ENCODE assay signal across 11 mouse cellular contexts in genomic region chr3:153823671-153824515, GRCm38 (mm10). TPM values are rescaled to one million over a fixed set of nuclear protein-coding genes. Genes with fewer than 3 reads are reported as not detected.
DNase-seq lines count a peak whose midpoint lies in the region; ATAC-seq lines count a peak whose summit lies in the region.
"Had no signal": no experiment of that assay in that cellular context is flagged by ENCODE, and none has a peak within 500 bp of the region (broad histone marks: within the 10 kb centered on the region; RNA-seq: fewer than 3 reads in every experiment).

No protein-coding gene starts in this region.

- no peaks in the 10 kb centered on the region for H3K27me3 ChIP-seq in embryonic facial prominence, embryonic 13.5 days
- H3K27me3 ChIP-seq in embryonic facial prominence, embryonic 10.5 days (replicated peaks; ENCODE audit: low read depth, poor library complexity, severe bottlenecking), result no peaks in the 10 kb centered on the region
- H3K27me3 ChIP-seq in intestine, embryonic 15.5 days (replicated peaks), result no peaks in the 10 kb centered on the region
- H3K27me3 ChIP-seq: heart, embryonic 12.5 days had no signal

- peaks cover 11% of the 10 kb centered on the region for H3K4me1 ChIP-seq in embryonic facial prominence, embryonic 13.5 days
- H3K4me1 ChIP-seq in embryonic facial prominence, embryonic 10.5 days, result peaks cover 6% of the 10 kb centered on the region
- peaks cover 4% of the 10 kb centered on the region for H3K4me1 ChIP-seq in intestine, embryonic 15.5 days (replicated peaks)
- H3K4me1 ChIP-seq: heart, embryonic 12.5 days had no signal

- H3K27ac ChIP-seq in embryonic facial prominence, embryonic 13.5 days, result 0 out of 2 replicates have a peak overlapping the region, but pooled peaks have one; percentile 12
- no peak overlapping the region for H3K27ac ChIP-seq in embryonic facial prominence, embryonic 10.5 days (replicated peaks)
- H3K27ac ChIP-seq in intestine, embryonic 15.5 days, result no peak overlapping the region

- H3K4me3 ChIP-seq in embryonic facial prominence, embryonic 13.5 days, result no peak overlapping the region
- H3K4me3 ChIP-seq in embryonic facial prominence, embryonic 10.5 days, result no peak overlapping the region
- H3K4me3 ChIP-seq in intestine, embryonic 15.5 days (replicated peaks), result no peak overlapping the region
- H3K4me3 ChIP-seq: heart, embryonic 12.5 days had no signal

- H3K9me3 ChIP-seq in embryonic facial prominence, embryonic 13.5 days, result no peaks in the 10 kb centered on the region
- H3K9me3 ChIP-seq in embryonic facial prominence, embryonic 10.5 days, result no peaks in the 10 kb centered on the region
- no peaks in the 10 kb centered on the region for H3K9me3 ChIP-seq in intestine, embryonic 15.5 days
- H3K9me3 ChIP-seq: heart, embryonic 12.5 days had no signal

- WGBS in embryonic facial prominence, embryonic 13.5 days, result 69% methylated on average over 11 of the region's 11 CpGs
- 77% methylated on average over 11 of the region's 11 CpGs for WGBS in embryonic facial prominence, embryonic 10.5 days
- 54% methylated on average over 11 of the region's 11 CpGs for WGBS in intestine, embryonic 15.5 days

- no peak for DNase-seq in embryonic facial prominence, embryonic 10.5 days (ENCODE audit: low spot score)
- peak; percentile 12 to 42 for DNase-seq in lung, postnatal 4 days
- no peak for DNase-seq in lung, postnatal 36 days
- peak; percentile 28 to 59 for DNase-seq in kidney, postnatal 25 days
- DNase-seq in thymus, postnatal 14 days, result no peak
- DNase-seq in retina, postnatal 1 day, result no peak
- DNase-seq: lung, adult 2 months had no signal

- no peak for ATAC-seq in embryonic facial prominence, embryonic 13.5 days (ENCODE audit: insufficient number of reproducible peaks, insufficient read depth, low FRiP score, low TSS enrichment, low read depth)
- ATAC-seq in intestine, embryonic 15.5 days, result peak; percentile 60; the same call in 1 of the 2 replicates
- ATAC-seq: CD4-positive, CD25-positive, alpha-beta regulatory T cell, adult 4 months had no signal

- H3K36me3 ChIP-seq in embryonic facial prominence, embryonic 13.5 days, result no peaks in the 10 kb centered on the region
- no peaks in the 10 kb centered on the region for H3K36me3 ChIP-seq in embryonic facial prominence, embryonic 10.5 days (replicated peaks)
- no peaks in the 10 kb centered on the region for H3K36me3 ChIP-seq in intestine, embryonic 15.5 days
- H3K36me3 ChIP-seq: heart, embryonic 12.5 days had no signal

- peak overlapping the region; percentile 49; the same call in 1 of the 2 replicates for H3K9ac ChIP-seq in embryonic facial prominence, embryonic 13.5 days
- H3K9ac ChIP-seq in intestine, embryonic 15.5 days, result no peak overlapping the region
- H3K9ac ChIP-seq: heart, embryonic 12.5 days had no signal

- H3K4me2 ChIP-seq in embryonic facial prominence, embryonic 13.5 days, result no peak overlapping the region
- H3K4me2 ChIP-seq in intestine, embryonic 15.5 days (replicated peaks), result no peak overlapping the region
- H3K4me2 ChIP-seq: heart, embryonic 12.5 days had no signal

RNA-seq across cellular contexts. Expression of gene Asb17, which starts 20.1 kb away (rescaled TPM):
- polyA plus RNA-seq in embryonic facial prominence, embryonic 13.5 days (2015; fragmentation: Nextera tagmentation; extraction: Ambion mirVana), result 0.22 and 0.39 TPM in 2 replicates
- 0.19 and 0.34 TPM in 2 replicates for polyA plus RNA-seq in embryonic facial prominence, embryonic 10.5 days (2016; fragmentation: Nextera tagmentation; extraction: Ambion mirVana)
- polyA plus RNA-seq in intestine, embryonic 15.5 days (2015; fragmentation: Nextera tagmentation; extraction: Ambion mirVana), result 0.09 TPM in 1 of 2 replicates, not detected in the other
- polyA plus RNA-seq: CD4-positive, CD25-positive, alpha-beta regulatory T cell, adult 4 months; lung, adult 2 months had no signal

Comparison
In these comparisons a context has a peak if more than half of its experiments do, and no peak if none do; other contexts are left out.
1. DNase-seq: peak in lung, postnatal 4 days (2 of 2) and kidney, postnatal 25 days (2 of 2); none in embryonic facial prominence, embryonic 10.5 days (single experiment), lung, postnatal 36 days (single experiment), thymus, postnatal 14 days (single experiment) and retina, postnatal 1 day (single experiment).